Mouse (Mus musculus): ENCODE measurements around the gene Gm3448. TPM values are rescaled to one million over a fixed set of nuclear protein-coding genes. Genes with fewer than 3 reads are reported as not detected.
"Not testable (repeated sequence)": the region's sequence is repeated elsewhere in the genome, so short reads cannot be mapped to it uniquely, and the experiment has no call there.

The Gm3448 gene
- polyA plus RNA-seq, 1 experiment from 2014 or later, result 5.6 TPM

- not testable (repeated sequence) for H3K9ac ChIP-seq; H3K9me3 ChIP-seq (replicated peaks); H3K27ac ChIP-seq; H3K4me3 ChIP-seq; ATAC-seq; H3K36me3 ChIP-seq (ENCODE audit: poor library complexity, severe bottlenecking); H3K27me3 ChIP-seq; H3K4me1 ChIP-seq
- WGBS, result 5% methylated on average over 4 of the region's 7 CpGs
- peak overlapping the region; percentile 30; the same call in 1 of the 2 replicates for H3K4me2 ChIP-seq
These were observed 63.5 kb downstream of the Gm3448 start for GRCm38 (mm10) chr17:14977718-14978361.

GRCm38 (mm10) chr17:14968373-14968913, 72.9 kb downstream of the Gm3448 start:
- not testable (repeated sequence) for H3K4me1 ChIP-seq; H3K36me3 ChIP-seq (ENCODE audit: poor library complexity, severe bottlenecking); H3K9ac ChIP-seq; ATAC-seq; H3K4me3 ChIP-seq; H3K27me3 ChIP-seq; H3K9me3 ChIP-seq (replicated peaks); H3K27ac ChIP-seq; H3K4me2 ChIP-seq
- WGBS, result no CpG with 5 or more reads among the region's 6 CpGs

DNA sequence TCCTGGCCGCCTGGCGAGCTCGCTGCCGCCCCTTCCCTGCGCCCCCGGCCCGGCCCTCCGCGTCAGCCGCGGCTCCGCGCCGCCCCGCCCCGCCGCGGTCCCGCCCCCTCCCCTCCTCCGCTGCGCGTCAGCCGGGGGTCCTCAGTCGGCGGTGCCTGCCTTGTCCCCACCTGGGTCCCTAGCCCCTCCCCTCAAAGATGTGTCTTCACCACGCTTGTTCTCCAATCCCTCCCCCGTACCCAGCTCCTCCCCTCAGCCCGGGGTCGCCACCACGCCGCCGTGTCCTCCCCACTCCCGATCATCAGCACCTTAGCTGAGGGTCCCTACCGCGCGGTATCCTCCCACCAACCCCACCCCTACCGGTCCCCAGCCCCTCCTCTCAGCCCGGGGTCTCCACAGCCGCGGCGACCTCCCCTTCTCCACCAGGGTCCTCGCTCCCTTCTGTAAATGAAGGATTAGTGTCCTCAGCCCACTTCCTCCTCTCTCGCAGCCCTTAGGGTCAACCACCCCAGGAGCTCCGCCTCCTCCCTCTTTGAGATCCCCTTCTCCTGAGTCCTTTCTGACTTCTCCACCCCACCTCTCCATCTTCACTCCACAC, 79.7 kb downstream of the Gm3448 start:
- H3K4me3 ChIP-seq; H3K9me3 ChIP-seq (replicated peaks); H3K36me3 ChIP-seq (ENCODE audit: poor library complexity, severe bottlenecking); H3K9ac ChIP-seq; H3K4me2 ChIP-seq; H3K27me3 ChIP-seq; H3K27ac ChIP-seq: not testable (repeated sequence)
- WGBS, result no CpG with 5 or more reads among the region's 44 CpGs
- peak; percentile 95 for ATAC-seq
- H3K4me1 ChIP-seq, result peaks cover 13% of the 10 kb centered on the region

DNA sequence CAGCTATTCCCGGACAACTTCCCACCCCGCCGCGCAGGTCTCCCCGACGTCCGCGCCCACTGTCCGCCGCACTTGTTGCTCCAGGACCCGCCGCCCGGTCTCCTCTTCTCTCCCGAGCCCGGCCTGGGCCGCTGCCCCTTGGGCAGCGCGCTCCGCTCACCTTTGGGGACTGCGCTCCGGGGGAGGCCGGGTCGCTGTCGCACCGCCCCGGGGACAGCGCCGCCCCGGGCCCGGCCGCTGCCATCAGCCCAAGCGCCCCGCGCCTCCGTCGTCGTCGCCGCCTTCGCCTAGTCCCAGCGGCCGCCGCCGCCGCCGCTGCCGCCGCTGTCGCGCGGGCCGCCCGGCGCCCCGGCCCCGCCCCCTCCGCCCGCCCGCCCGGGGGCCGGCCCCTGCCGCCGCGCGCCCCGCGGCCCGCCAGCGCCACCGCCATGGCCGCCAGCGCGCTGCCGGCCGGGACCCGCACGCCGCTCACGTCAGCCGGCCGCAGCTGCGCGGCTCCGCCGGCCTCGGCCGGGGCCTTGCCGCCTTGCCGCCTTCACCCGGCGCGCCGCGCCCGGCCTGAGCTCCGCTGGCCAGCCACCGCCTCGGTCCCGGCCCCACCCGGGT, 80.3 kb downstream of the Gm3448 start, which contains the start of gene Phf10:
Gene Phf10, minus strand, starts transcription at position 323 of the 606 bp plus-strand sequence.
- under 1% methylated on average over 26 of the region's 100 CpGs for WGBS
- Histone ChIP-seq H3K27ac (peak within 1 kb of the TSS; percentile 57; the same call in 1 of the 2 replicates), H3K4me1 (peaks cover 13% of the 10 kb centered on the region)

DNA sequence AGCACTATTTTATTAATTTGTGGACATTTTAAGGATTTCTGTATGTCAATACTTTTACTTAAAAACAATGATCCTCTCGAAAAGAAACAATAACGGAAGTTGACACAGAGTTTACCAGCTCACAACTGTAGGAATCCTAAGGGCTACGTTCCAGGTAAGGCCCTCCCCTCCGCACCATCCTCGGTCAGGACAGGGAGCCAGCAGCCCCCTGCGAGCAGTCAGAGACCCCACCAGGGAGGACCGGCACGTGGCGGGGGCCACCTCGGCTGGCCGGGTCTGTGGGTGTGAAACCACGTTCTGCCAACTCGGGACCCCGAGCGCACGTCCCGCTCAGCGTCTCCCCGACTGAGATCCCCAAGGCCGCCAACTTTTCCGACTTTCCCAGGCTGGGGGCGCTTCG, 80.8 kb downstream of the Gm3448 start:
- Histone ChIP-seq H3K4me1 (peaks cover 13% of the 10 kb centered on the region), H3K27ac (0 out of 2 replicates have a peak overlapping the region, but pooled peaks have one; percentile 57), H3K9ac (peak overlapping the region; percentile 83), H3K4me3 (peak overlapping the region; percentile 76), H3K9me3 (replicated peaks) (no peaks in the 10 kb centered on the region), H3K36me3 (ENCODE audit: poor library complexity, severe bottlenecking) (0 out of 2 replicates have a peak, but pooled peaks cover 3% of the 10 kb centered on the region), H3K27me3 (no peaks in the 10 kb centered on the region), H3K4me2 (peak overlapping the region; percentile 95)
- 0% methylated on average over 17 of the region's 23 CpGs for WGBS
- peak; percentile 7 for ATAC-seq

More for the DNA sequence above, 80.3 kb downstream of the Gm3448 start, which contains the start of gene Phf10:
- not testable (repeated sequence) for H3K9me3 ChIP-seq (replicated peaks); H3K36me3 ChIP-seq (ENCODE audit: poor library complexity, severe bottlenecking); H3K27me3 ChIP-seq
- peak; percentile 79 for ATAC-seq
- H3K4me3 ChIP-seq, result peak within 1 kb of the TSS; percentile 76
- peak within 1 kb of the TSS; percentile 95 for H3K4me2 ChIP-seq
- H3K9ac ChIP-seq, result peak within 1 kb of the TSS; percentile 83

GRCm38 (mm10) chr17:14959979-14960378, 81.4 kb downstream of the Gm3448 start:
- ATAC-seq, result no peak
- Histone ChIP-seq H3K4me3 (peak overlapping the region; percentile 76), H3K36me3 (ENCODE audit: poor library complexity, severe bottlenecking) (0 out of 2 replicates have a peak, but pooled peaks cover 3% of the 10 kb centered on the region), H3K27ac (no peak overlapping the region), H3K27me3 (no peaks in the 10 kb centered on the region), H3K4me1 (peaks cover 13% of the 10 kb centered on the region), H3K4me2 (peak overlapping the region; percentile 63), H3K9ac (peak overlapping the region; percentile 60), H3K9me3 (replicated peaks) (no peaks in the 10 kb centered on the region)
- WGBS, result 24% methylated on average over 3 of the region's 3 CpGs

DNA sequence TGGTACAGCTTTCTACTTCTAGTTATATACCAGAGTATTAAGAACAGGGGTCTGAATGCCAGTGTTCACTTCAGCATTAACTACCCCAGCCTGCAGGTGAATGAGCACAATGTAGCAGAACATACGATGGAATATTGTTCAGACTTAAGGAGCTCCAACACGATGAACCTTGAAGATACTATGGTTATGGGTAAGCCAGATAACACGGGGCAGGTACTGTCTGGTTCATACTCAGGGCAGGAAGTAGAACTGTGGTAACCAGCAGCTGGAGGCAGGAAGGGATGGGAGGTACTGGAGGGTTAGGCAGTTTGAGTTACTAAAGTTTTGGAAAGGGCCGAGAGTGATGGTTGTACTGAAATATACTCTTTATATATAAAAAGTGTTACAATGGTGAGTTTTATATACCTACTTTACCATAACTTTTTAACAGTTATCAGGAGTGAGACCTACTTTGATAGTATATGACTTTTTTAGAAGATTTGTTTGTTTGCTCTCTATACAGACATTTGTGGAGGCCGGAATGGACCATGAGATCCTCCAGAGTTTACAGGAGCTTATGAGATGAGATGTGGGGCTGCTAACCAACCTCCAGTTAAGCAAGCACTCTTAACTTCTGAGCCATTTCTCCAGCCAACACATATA, 82.5 kb downstream of the Gm3448 start:
- Histone ChIP-seq H3K9me3 (replicated peaks) (no peaks in the 10 kb centered on the region), H3K4me3 (no peak overlapping the region), H3K27me3 (no peaks in the 10 kb centered on the region), H3K36me3 (ENCODE audit: poor library complexity, severe bottlenecking) (peaks cover 9% of the 10 kb centered on the region), H3K4me1 (peaks cover 13% of the 10 kb centered on the region), H3K9ac (no peak overlapping the region), H3K27ac (no peak overlapping the region), H3K4me2 (no peak overlapping the region)
- 89% methylated on average over 5 of the region's 5 CpGs for WGBS
- ATAC-seq, result no peak

DNA sequence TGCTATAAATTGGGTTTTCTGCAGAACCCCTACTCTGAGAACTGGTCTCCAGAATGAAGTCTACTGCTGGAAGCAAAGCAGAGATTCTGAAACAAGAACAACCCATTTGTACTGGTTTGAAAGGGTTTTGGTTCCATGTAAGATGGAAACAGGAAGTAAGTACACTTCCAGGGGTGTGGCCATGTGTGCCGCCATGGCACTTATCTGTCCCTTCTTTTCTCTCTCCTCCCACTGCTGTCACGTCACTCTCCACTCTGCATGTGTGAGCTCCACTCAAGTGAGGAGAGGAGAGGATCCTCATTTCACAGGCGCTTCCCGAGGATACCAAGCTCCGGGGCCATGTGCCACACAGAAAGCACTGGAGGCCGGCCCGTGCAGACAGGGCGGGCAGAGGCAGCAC, 87.9 kb downstream of the Gm3448 start:
- WGBS, result 91% methylated on average over 8 of the region's 8 CpGs
- H3K4me3 ChIP-seq, result no peak overlapping the region
- ATAC-seq, result no peak

GRCm38 (mm10) chr17:14949161-14949827, 92.0 kb downstream of the Gm3448 start:
- peaks cover 66% of the 10 kb centered on the region for H3K36me3 ChIP-seq (ENCODE audit: poor library complexity, severe bottlenecking)
- H3K9me3 ChIP-seq (replicated peaks), result no peaks in the 10 kb centered on the region
- no peak for ATAC-seq
- H3K9ac ChIP-seq, result no peak overlapping the region
- H3K27ac ChIP-seq, result no peak overlapping the region
- no peak overlapping the region for H3K4me2 ChIP-seq
- no peaks in the 10 kb centered on the region for H3K27me3 ChIP-seq
- H3K4me3 ChIP-seq, result no peak overlapping the region
- WGBS, result 87% methylated on average over 7 of the region's 7 CpGs
- H3K4me1 ChIP-seq, result peaks cover 11% of the 10 kb centered on the region

More for the DNA sequence above, 87.9 kb downstream of the Gm3448 start:
- H3K27me3 ChIP-seq, result no peaks in the 10 kb centered on the region
- H3K9me3 ChIP-seq (replicated peaks), result no peaks in the 10 kb centered on the region
- no peaks in the 10 kb centered on the region for H3K4me1 ChIP-seq
- H3K27ac ChIP-seq, result no peak overlapping the region
- no peak overlapping the region for H3K9ac ChIP-seq
- peaks cover 55% of the 10 kb centered on the region for H3K36me3 ChIP-seq (ENCODE audit: poor library complexity, severe bottlenecking)
- no peak overlapping the region for H3K4me2 ChIP-seq

Measured in forebrain, embryonic 13.5 days (tissue).